Mouse (Mus musculus): ENCODE results near the gene AL732309.1. TPM values are rescaled to one million over a fixed set of nuclear protein-coding genes. Genes with fewer than 3 reads are reported as not detected.

AL732309.1 gene
- polyA plus RNA-seq, 1 experiment = 15.5 TPM

DNA sequence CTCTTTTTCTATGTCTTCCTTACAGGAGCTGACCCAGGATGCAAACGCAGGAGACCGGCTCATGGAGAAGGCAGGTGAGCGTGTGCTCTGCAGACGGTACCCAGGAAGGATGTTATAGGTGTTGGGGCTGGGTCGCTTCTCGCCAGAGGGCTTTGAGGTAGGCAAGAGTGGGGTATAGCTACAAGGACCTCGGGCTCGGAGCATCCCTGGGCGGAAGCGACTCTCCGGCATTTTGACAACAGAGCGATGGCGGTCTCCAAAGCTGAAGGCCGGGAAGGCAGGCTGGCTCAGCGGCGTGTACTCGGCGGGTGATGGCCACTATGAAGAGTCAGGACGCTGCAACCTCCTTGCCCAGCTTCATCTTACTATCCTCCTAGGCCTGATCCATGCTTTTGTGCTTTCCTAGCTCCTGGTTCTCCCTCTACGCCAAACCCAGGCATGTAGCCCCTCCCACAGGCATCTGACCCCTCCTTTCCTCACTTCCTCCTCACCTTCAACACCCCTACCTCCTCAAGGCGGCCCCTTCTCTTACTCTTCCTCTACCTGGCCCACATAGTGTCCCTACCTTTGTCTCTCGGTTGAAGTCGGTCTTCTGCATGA lies 33.3 kb downstream of the AL732309.1 start:
- H3K4me3 ChIP-seq (ENCODE audit: insufficient read depth, low read length) = no peak overlapping the region
- H3K4me1 ChIP-seq (ENCODE audit: control insufficient read depth, insufficient read depth, low read length) = peaks cover 8% of the 10 kb centered on the region; the same call in 1 of the 2 replicates
- TF ChIP-seq CTCF (IDR thresholded peaks at IDR 0.05; ENCODE audit: extremely low read depth, insufficient read depth, low read length) (no peak), POLR2A (IDR thresholded peaks at IDR 0.05; ENCODE audit: extremely low read depth, insufficient read depth, low read length) (no peak)
- H3K27ac ChIP-seq (ENCODE audit: insufficient read depth, low read length) = no peak overlapping the region

- H3K27ac ChIP-seq (ENCODE audit: insufficient read depth, low read length) = peak within 1 kb of the TSS; percentile 75
- H3K4me3 ChIP-seq (ENCODE audit: insufficient read depth, low read length) = peak within 1 kb of the TSS; percentile 99
- TF ChIP-seq CTCF (IDR thresholded peaks at IDR 0.05; ENCODE audit: extremely low read depth, insufficient read depth, low read length) (no peak), POLR2A (IDR thresholded peaks at IDR 0.05; ENCODE audit: extremely low read depth, insufficient read depth, low read length) (peak; percentile 60; the same call in 1 of the 2 replicates)
- H3K4me1 ChIP-seq (ENCODE audit: control insufficient read depth, insufficient read depth, low read length) = peaks cover 8% of the 10 kb centered on the region; the same call in 1 of the 2 replicates
These were observed 35.5 kb downstream of the AL732309.1 start, which contains the start of gene Nelfb for GRCm38 (mm10) chr2:25211121-25211670. TSS of gene Nelfb (minus strand) at chr2:25211489.

DNA sequence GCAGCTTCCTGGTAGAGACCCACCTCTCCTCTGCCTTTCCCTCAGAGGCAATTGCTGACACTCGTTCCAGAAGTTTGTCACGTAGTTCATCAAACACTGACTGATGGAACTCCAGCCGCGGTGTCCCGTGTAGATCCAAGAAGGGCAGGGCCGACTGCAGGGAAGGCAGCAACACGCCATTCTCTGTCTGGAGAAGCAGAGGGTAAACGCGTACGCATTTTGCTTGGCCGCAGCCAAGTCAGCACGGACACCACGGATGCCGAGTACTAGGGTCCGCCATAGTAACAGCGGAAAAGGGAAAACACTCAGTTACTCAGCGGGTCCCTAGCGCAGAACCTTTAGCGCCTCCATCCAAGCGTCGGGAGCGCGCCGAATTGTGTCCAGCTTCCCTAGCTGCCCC lies 36.0 kb downstream of the AL732309.1 start:
- peaks cover 8% of the 10 kb centered on the region; the same call in 1 of the 2 replicates for H3K4me1 ChIP-seq (ENCODE audit: control insufficient read depth, insufficient read depth, low read length)
- H3K27ac ChIP-seq (ENCODE audit: insufficient read depth, low read length) = peak overlapping the region; percentile 75
- TF ChIP-seq CTCF (IDR thresholded peaks at IDR 0.05; ENCODE audit: extremely low read depth, insufficient read depth, low read length) (no peak), POLR2A (IDR thresholded peaks at IDR 0.05; ENCODE audit: extremely low read depth, insufficient read depth, low read length) (peak; percentile 17; the same call in 1 of the 2 replicates)
- peak overlapping the region; percentile 99 for H3K4me3 ChIP-seq (ENCODE audit: insufficient read depth, low read length)

GRCm38 (mm10) chr2:25207593-25207992 lies 39.1 kb downstream of the AL732309.1 start:
- H3K4me1 ChIP-seq (ENCODE audit: control insufficient read depth, insufficient read depth, low read length) = peaks cover 8% of the 10 kb centered on the region; the same call in 1 of the 2 replicates
- TF ChIP-seq CTCF (IDR thresholded peaks at IDR 0.05; ENCODE audit: extremely low read depth, insufficient read depth, low read length) (no peak), POLR2A (IDR thresholded peaks at IDR 0.05; ENCODE audit: extremely low read depth, insufficient read depth, low read length) (no peak)
- H3K4me3 ChIP-seq (ENCODE audit: insufficient read depth, low read length) = no peak overlapping the region
- H3K27ac ChIP-seq (ENCODE audit: insufficient read depth, low read length) = no peak overlapping the region

DNA sequence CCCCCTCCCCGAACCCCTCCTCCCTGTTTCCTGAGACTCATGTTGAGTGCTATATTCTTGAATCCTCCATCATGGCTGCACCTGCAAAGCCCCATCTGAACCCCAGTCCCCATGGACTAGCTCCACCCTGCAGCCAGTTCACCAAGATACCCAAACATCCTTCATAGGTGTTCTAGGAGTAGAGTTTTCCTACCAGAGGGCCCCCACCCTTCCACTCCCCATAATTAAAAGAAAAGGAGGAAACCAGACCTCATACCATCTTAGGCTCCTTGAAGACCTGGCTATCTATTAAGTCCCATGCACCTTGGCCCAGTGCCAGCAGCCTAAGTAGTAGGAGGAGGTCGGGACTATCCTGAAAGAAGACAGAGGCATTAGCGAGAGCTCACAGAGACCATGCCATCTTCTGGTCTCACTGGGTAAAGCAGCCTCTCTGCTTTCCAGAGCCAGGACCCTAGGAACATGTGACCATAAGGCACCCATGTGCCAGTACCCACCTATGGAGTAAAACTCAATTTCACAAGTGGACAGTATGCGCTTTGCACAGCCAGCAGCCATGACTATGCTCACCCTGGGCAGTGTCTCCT lies 42.9 kb downstream of the AL732309.1 start:
- TF ChIP-seq POLR2A (IDR thresholded peaks at IDR 0.05; ENCODE audit: extremely low read depth, insufficient read depth, low read length) = no peak
- no peak for TF ChIP-seq CTCF (IDR thresholded peaks at IDR 0.05; ENCODE audit: extremely low read depth, insufficient read depth, low read length)
- H3K27ac ChIP-seq (ENCODE audit: insufficient read depth, low read length) = no peak overlapping the region
- H3K4me1 ChIP-seq (ENCODE audit: control insufficient read depth, insufficient read depth, low read length) = no peaks in the 10 kb centered on the region
- H3K4me3 ChIP-seq (ENCODE audit: insufficient read depth, low read length) = no peak overlapping the region

DNA sequence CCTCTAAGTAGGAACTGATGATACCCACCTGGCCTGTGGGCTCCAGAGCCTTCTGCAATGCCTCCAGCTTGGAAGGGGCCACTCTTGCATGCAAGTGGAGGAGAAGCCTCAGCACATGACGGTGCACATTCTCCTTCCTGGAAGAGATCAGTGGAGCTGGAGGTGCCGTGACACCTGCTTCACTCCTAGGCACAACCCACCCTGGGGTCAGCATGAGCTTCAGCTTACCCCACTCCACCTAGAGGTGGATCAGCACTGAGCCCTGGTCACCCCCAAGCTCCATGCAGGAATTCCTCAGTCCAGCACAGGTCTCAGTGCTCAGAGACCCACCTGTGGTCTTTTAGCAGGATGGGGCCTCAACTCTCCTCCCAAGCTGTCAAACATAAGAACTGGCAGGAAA lies 46.0 kb downstream of the AL732309.1 start:
- Histone ChIP-seq H3K4me3 (ENCODE audit: insufficient read depth, low read length) (no peak overlapping the region), H3K27ac (ENCODE audit: insufficient read depth, low read length) (no peak overlapping the region), H3K4me1 (ENCODE audit: control insufficient read depth, insufficient read depth, low read length) (no peaks in the 10 kb centered on the region)
- TF ChIP-seq CTCF (IDR thresholded peaks at IDR 0.05; ENCODE audit: extremely low read depth, insufficient read depth, low read length) = no peak
- TF ChIP-seq POLR2A (IDR thresholded peaks at IDR 0.05; ENCODE audit: extremely low read depth, insufficient read depth, low read length) = no peak

DNA sequence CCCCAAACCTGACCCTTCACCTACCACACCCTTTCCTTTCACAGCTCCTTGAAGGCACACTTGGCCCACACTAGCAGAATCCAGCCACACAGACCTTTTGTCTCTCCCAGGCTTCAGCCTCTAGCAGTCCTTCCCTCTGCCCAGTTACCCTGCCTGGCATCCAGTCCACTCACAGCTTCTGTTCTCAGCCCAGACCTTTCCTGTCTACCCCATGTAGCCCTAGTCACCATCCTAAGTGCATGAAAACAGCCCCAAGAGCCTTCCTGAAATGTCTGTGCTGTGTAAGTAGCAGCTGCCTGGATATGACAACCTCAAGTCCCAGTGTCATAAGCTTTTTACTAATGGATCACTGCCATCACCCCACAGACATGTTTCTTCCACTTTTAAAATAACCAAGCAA lies 48.7 kb downstream of the AL732309.1 start:
- Histone ChIP-seq H3K4me3 (ENCODE audit: insufficient read depth, low read length) (no peak overlapping the region), H3K4me1 (ENCODE audit: control insufficient read depth, insufficient read depth, low read length) (no peaks in the 10 kb centered on the region), H3K27ac (ENCODE audit: insufficient read depth, low read length) (no peak overlapping the region)
- TF ChIP-seq POLR2A (IDR thresholded peaks at IDR 0.05; ENCODE audit: extremely low read depth, insufficient read depth, low read length) (no peak), CTCF (IDR thresholded peaks at IDR 0.05; ENCODE audit: extremely low read depth, insufficient read depth, low read length) (no peak)

DNA sequence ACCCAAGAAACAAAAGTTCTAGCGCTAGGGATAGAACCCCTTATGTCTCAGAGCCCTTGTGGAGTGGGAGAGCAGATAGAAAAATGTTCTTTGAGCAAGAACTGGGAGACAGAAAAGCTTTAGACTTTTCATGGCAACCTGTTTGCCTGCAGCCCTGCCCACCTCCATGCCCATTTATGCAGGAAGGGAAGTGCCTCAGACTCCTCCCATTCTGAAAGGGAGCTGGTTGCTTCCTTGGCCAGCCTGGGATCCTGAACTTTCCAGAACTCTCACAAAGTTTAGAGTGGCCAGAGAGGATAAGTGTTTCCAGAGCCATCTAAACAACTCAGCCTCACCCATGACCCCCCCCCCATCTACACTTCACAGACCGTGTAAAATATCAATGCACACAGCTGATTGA lies 49.5 kb downstream of the AL732309.1 start:
- Histone ChIP-seq H3K27ac (ENCODE audit: insufficient read depth, low read length) (no peak overlapping the region), H3K4me1 (ENCODE audit: control insufficient read depth, insufficient read depth, low read length) (no peaks in the 10 kb centered on the region)

GRCm38 (mm10) chr2:25196172-25196954 lies 50.3 kb downstream of the AL732309.1 start, which contains the start of gene Tor4a:
TSS of gene Tor4a (minus strand) at chr2:25196886.
- Histone ChIP-seq H3K27ac (ENCODE audit: insufficient read depth, low read length) (peak within 1 kb of the TSS; percentile 23), H3K4me3 (ENCODE audit: insufficient read depth, low read length) (peak within 1 kb of the TSS; percentile 14; the same call in 1 of the 2 replicates), H3K4me1 (ENCODE audit: control insufficient read depth, insufficient read depth, low read length) (no peaks in the 10 kb centered on the region)
- TF ChIP-seq POLR2A (IDR thresholded peaks at IDR 0.05; ENCODE audit: extremely low read depth, insufficient read depth, low read length) = 0 out of 2 replicates have a peak, but pooled peaks have one; percentile 9
- TF ChIP-seq CTCF (IDR thresholded peaks at IDR 0.05; ENCODE audit: extremely low read depth, insufficient read depth, low read length) = no peak

More for the DNA sequence above, 49.5 kb downstream of the AL732309.1 start:
- TF ChIP-seq CTCF (IDR thresholded peaks at IDR 0.05; ENCODE audit: extremely low read depth, insufficient read depth, low read length) = no peak
- no peak for TF ChIP-seq POLR2A (IDR thresholded peaks at IDR 0.05; ENCODE audit: extremely low read depth, insufficient read depth, low read length)
- H3K4me3 ChIP-seq (ENCODE audit: insufficient read depth, low read length) = no peak overlapping the region

Measured in cortical plate, adult 2 months (tissue).